Mouse (Mus musculus) cerebellum, adult 11 months (tissue): ENCODE results near the gene Eif2b3.

ENCODE experiments used
- DNase-seq: peaks from one replicate; pipeline ENCODE4 v3.0.0; 2022

The Eif2b3 gene

DNA sequence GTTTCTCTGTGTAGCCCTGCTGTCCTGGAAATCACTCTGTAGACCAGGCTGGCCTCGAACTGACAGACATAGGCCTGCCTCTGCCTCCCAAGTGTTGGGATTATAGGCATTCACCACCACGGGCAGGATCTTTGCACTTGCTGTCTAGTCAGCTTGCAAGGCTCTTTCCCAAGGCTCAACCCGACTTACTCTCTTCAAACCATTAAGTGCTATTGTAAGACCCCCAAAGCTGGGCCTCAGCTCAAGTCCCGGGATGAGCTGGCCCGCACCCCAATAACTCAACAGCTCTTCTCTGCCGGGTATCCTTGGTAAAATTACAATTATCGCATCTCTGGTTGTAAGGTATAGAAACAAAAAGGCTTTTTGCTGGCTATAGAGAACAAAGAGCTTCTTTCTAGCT lies 875 bp upstream of the Eif2b3 start:
- no peak for DNase-seq

DNA sequence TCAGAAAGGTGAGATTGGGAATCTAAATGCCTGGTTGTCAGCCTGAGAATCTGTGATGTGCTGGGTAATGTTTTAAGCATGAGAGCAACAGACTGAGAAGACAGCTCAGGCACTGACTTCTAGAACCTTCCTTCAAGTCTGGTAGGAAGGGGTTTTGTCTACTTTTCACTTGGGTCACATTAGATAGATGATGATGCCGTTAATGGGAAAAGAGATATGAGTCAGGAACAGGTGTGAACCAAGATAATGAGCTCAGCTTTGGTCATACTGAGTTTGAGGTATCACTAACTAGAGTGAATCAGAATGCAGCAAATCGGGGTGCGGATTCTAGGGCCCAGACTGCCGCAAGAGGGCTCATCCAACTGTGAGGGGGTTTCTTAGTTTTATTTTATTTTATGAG lies 4.3 kb downstream of the Eif2b3 start:
- no peak for DNase-seq

- DNase-seq: no peak
Measured at GRCm38 (mm10) chr4:117031105-117031504, 11.9 kb downstream of the Eif2b3 start.

DNA sequence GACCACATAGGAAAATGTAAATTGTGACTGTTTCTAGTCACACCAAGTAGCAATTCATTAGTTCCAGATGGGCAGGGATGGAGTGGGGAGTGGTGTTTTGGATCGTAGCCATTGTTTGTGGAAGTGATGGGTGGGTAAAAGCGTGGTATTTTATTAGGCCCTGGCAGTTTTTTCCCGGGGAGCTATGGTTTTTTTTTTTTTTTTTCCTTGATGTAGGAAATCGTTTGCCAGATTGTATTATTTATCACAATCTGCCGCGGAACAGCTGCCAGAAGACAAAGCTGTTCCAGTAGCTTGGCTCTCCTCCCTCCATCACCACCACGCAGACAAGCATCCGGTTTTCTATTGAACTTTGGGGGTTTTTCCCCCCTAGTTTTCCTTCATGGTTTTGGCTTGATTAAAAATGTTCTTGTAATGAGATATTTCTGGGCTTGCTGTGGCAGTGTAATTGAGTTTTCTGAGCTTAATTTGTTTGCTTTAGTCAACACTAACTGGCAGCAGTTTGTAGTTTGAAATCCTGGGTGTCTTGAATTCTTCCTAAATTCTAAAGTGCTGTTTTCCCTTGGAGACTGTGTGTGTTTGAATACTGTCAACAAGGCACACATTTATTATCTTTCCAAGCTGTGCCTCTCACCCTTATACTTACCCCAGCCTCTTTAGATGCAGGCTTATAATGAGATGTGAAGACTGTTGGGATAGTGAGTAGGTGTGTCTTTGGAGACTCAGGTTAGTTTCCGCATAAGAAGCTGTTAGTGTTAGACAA lies 20.9 kb downstream of the Eif2b3 start:
- peak; percentile 27 for DNase-seq

DNA sequence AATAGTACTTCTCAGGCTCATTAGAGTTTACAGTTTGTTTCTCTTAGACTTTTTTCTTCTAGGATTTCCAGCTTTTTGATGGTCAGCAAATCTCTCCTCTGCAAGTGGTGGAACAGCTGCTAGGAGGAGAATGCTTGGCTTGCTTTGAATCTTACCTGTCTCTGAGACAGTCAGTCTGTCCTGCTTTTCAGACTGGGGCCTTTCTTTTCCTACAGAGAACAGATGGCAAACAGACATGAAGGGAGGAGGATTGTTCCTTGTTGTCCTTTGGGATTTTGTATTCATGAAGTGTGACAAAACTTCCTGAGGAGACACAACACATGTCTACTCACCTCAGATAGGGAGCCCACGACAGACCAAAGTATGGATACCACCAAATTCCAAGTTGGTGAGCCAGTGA lies 21.6 kb downstream of the Eif2b3 start:
- DNase-seq: no peak

- DNase-seq: peak; percentile 20
Measured at GRCm38 (mm10) chr4:117041283-117041721, 22.1 kb downstream of the Eif2b3 start.

DNA sequence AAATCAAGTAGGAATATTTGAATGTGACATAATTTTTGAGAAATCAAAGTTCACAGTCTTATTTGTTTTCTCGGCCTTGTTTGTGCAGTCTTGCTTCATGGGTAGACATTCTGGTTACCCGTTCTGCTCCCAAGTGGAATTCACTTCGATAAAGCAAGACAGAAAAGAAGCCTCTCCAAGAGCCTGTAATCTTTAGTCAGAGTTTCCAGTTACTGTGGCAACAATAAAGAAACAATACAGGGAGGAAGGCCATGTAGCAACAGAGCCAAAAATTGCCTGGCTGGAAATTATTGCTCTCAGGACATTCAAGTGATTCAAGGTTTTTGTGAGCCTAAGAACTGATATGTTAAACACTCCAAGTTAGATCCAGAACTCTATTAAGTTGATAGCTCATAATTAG lies 29.6 kb downstream of the Eif2b3 start:
- DNase-seq: no peak

DNA sequence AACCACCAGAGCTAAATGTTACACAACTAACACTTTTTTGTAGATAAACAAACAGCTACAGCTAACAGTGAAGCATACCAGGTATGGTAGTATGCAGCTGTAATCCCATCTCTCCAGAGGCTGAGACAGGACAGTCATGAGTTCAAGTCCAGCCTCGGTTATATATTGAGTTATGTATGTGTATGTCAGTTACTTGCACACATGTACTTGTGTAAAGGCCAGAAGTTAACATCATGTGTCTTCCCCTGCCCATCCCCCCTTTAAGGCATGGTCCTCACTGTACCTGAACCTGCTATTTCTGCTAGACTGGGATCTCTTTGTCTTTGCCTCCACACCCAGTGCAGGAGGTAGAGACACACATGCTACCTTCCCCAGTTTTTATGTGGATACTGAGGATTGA lies 30.3 kb downstream of the Eif2b3 start:
- DNase-seq: no peak

DNA sequence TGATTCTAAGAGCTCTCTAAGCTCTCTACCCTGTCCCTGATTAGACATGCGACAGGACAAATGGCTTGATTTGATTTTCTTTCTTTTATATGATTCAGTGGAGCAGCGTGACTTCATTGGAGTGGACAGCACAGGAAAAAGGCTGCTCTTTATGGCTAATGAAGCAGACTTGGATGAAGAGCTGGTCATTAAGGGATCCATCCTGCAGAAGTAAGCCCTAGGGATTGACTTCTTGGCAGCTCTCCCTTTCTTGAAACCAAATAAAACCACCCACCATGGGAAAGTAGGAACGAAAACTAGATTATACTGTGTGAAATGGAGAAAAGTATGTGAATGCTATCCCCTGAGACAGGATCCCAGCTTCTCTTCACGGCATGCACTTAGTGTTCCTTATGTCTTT lies 33.4 kb downstream of the Eif2b3 start:
- DNase-seq: no peak

- DNase-seq: no peak
Measured at GRCm38 (mm10) chr4:117053956-117054355, 34.8 kb downstream of the Eif2b3 start.

DNA sequence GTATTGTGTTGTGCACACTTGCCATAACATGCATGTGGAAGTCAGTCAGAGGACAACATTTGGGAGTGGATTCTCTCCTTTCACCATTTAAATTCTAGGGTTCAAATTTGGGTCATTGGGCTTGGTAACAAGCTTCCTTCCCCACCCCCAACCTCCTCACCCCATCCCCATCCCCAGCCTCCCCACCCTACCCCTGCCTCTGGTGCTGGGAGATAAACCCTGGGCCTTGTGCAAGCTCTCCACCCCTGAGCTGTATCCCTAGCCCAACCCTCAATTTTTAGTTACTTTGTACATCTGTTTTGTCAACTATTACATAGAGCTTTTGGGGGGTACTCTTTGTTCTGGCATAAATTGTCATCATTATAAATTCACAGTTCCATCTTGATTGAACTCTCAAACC lies 36.9 kb downstream of the Eif2b3 start:
- no peak for DNase-seq

GRCm38 (mm10) chr4:117056514-117056913 lies 37.3 kb downstream of the Eif2b3 start:
- no peak for DNase-seq

DNA sequence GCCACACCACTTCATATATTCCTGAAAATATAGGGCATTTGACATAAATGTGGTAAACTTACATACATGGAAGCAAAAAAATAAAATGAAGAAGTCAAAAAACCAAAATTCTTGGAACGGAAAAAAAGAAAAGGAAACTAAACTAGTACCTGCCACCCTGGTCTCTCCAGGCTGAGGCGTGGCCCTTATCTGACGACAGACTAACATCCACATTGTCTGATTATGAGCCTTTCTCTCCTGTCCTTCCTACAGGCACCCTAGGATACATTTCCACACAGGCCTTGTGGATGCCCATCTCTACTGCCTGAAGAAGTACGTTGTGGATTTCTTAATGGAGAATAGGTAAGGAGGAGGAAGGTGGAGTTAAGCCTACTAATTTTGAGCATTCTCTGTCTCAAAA lies 39.3 kb downstream of the Eif2b3 start:
- no peak for DNase-seq

DNA sequence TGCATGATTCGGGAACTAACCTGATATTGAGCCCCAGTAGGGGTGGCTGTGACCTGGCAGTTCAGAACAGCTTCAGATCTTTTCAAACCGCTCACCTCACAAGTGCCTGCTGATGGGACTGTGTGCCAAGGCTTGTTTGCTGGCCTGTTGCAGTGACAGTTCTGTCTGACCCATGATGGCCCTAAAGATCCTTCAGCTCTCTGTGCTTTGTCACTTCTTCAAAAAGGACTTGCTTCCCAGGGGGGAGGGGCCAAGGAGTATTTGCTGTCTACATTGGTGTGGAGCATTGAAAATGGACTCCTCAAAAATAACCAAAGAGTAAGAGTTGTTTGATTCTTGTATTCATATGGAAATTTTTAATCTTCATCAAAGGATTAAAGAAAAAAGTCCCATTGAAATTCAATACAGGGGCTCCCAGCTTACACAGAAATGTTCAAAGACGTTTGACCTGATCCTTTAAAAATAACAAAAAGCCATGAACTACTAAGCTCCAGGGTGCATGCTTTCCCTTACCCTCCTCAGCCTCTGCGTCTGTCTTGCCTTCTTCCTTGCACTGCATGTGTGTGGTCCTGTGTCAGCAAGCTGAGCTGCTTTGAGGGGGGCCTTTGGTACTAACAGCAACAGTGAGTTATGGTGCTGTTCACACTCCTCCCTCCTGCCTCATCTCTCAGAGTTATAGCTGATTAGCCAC lies 43.6 kb downstream of the Eif2b3 start:
- no peak for DNase-seq

DNA sequence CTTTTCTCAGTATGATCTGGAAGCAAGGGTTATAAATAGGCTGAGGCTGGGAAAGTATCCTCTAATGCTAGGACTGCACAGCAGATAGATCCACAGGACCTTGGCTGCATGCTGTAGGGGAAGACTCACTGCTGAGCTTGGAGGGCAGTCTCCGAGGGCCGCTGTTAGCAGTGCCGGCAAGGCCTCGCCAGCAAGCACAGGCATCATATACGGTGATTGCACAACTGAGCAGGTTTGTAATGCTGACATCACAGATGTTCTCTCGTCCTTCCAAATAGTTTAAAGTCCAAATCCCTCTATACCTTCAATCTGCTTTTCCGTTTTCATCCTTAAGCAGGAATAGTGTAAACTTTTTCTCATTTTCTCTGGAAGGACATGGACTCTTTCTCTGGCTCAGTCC lies 48.8 kb downstream of the Eif2b3 start:
- no peak for DNase-seq

DNA sequence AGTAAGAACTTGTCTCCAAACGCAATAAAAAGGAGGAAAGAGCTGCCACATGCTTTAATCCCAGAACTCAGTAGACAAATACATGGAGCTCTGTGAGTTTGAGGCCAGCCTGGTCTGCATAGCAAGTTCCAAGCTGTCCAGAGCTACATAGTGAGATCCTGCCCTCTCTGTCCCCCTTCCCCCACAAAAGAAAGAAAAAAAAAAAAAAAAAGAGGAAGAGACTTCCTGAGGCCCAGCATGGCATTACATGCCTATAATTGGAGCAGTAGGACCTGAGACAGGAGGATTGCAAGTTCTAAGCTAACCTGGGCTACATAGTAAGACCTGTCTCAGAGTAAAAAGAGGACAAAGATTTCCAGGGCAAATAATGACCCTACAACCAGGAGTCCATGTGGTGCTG lies 50.4 kb downstream of the Eif2b3 start:
- no peak for DNase-seq

- DNase-seq: no peak
Measured at GRCm38 (mm10) chr4:117070624-117071023, 51.4 kb downstream of the Eif2b3 start.

GRCm38 (mm10) chr4:117071183-117071582 lies 52.0 kb downstream of the Eif2b3 start:
- DNase-seq: no peak

GRCm38 (mm10) chr4:117087948-117088640 lies 68.9 kb downstream of the Eif2b3 start:
- no peak for DNase-seq

GRCm38 (mm10) chr4:117090586-117090985 lies 71.4 kb downstream of the Eif2b3 start:
- DNase-seq: no peak

DNA sequence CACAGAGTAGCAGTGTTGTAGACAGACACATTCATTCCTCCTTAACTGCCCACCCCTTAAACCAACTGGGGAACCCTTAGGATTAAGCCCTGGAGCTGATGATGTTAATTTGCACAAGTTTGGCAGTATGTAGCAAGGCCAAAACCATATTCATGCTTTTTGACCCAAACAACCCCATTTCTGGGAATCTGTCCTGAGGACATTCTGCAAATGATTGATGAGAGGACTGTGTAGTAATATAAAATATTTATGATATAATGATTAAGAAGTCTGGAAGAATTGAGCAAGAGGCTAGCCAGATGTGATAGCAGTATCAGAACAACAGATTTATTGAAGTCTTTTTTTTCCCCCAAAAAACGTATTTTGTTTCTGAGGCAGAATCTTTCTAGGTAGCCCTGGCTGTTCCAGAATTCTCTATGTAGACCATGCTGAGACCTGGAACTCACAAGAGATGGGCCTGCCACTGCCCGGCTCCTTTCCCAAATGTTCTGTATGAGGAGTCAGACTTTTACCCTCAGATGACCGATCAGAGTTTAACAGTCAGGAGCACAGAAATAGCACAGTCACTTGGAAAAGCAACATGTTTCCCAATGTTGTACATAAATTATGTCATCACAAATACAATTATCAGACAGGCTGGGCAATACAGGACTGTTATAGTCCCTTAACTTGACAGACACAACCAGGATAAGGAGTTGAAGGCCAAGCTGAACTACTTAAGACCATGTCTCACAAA lies 75.6 kb downstream of the Eif2b3 start:
- no peak for DNase-seq

DNA sequence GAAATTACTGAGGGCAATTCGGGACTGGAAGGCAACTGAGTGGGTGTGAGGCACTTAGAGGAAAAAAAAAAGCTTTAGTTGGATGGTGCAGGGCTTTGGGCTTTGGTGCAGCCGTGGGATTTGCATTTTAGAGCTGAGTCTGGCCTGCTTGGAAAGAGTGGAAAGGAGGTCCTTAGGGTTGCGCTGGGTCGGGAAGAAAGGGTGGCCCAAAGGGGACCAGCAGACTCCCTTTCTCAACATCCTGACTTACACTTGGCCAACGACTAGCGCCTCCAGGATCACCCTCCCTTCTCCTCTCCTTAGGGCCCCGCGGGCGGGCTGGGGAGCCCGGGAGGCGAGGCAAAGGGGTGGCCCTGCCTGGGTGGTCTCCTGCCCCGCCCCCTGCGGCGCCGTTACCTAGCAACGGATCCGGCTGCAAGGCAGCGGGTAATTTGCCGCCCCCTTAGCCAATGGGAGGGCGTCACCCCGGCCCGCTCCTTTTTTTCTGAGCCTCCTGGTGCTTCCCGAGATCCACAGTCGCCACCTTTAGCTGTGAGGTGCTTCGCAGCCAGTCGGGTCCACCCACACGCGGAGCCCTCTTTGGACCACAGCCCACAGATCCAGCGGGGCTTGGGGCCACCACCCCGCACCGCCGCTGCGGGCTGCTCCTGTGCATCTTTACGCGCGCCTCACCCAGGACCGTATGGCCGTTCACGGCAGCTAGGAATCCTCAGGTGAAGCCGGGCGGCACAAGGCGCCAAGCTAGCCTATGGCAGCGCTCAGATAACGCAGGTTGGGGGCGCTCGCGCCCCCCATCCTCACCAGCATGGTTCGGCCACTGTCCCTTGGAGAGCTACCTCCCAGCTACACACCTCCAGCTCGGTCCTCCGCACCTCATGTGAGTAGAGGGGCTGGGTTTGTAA lies 76.6 kb downstream of the Eif2b3 start, which contains the start of gene Ptch2:
Ptch2 (plus strand) TSS at position 525 of the 902 bp plus-strand sequence.
- DNase-seq: peak; percentile 22
